Mouse (Mus musculus) CH12.LX (cell line): ENCODE data around the gene Gabpb2.

Source experiments
- BHLHE40 ChIP-seq: IDR thresholded peaks from 2 replicates; pipeline ENCODE4 v1.6.1; 2011; ENCODE audit warnings: mild to moderate bottlenecking, low read depth, low read length, improper control_type of control experiment
- CTCF ChIP-seq, 2 experiments: IDR thresholded peaks in 1 of 2; conservative IDR thresholded peaks in 1 of 2; 2 replicates each; pipeline ENCODE4 v1.5.1; 2011 to 2012; ENCODE audit warnings: low read depth in 2 of 2, low read length in 2 of 2, improper control_type of control experiment in 1 of 2, inconsistent platforms in 1 of 2, mild to moderate bottlenecking in 1 of 2, moderate library complexity in 1 of 2
- EP300 ChIP-seq: IDR thresholded peaks from 2 replicates; pipeline ENCODE4 v1.6.1; 2011; ENCODE audit warnings: low read length, improper control_type of control experiment
- IRF4 ChIP-seq: IDR thresholded peaks from 2 replicates; pipeline ENCODE4 v1.6.1; 2014; ENCODE audit warnings: low read depth, mild to moderate bottlenecking, inconsistent platforms, low read length, improper control_type of control experiment
- JUND ChIP-seq: conservative IDR thresholded peaks from 2 replicates; pipeline ENCODE4 v1.6.1; 2011; ENCODE audit warnings: low read depth, low read length, improper control_type of control experiment
- MXI1 ChIP-seq: IDR thresholded peaks from 2 replicates; pipeline ENCODE4 v1.6.1; 2011; ENCODE audit warnings: mild to moderate bottlenecking, low read depth, low read length, improper control_type of control experiment
- MYC ChIP-seq: IDR thresholded peaks from 2 replicates; pipeline ENCODE4 v1.6.1; 2011; ENCODE audit warnings: low read depth, mild to moderate bottlenecking, improper control_type of control experiment, low read length
- POLR2A ChIP-seq: IDR thresholded peaks from 2 replicates; pipeline ENCODE4 v1.6.1; 2011; ENCODE audit warnings: low read depth, mild to moderate bottlenecking, improper control_type of control experiment, low read length
- RAD21 ChIP-seq: IDR thresholded peaks from 2 replicates; pipeline ENCODE4 v1.6.1; 2011; ENCODE audit warnings: low read depth, mild to moderate bottlenecking, low read length, improper control_type of control experiment, moderate library complexity
- TBP ChIP-seq: conservative IDR thresholded peaks from 2 replicates; pipeline ENCODE4 v1.6.1; 2011; ENCODE audit warnings: low read depth, low read length, improper control_type of control experiment
- USF1 ChIP-seq: IDR thresholded peaks from 2 replicates; pipeline ENCODE4 v1.6.1; 2014; ENCODE audit warnings: low read depth, mild to moderate bottlenecking, inconsistent platforms, low read length, improper control_type of control experiment
- ZC3H11A ChIP-seq: IDR thresholded peaks from 2 replicates; pipeline ENCODE4 v1.6.1; 2012; ENCODE audit warnings: low read depth, mild to moderate bottlenecking, inconsistent platforms, low read length, improper control_type of control experiment
- ZNF384 ChIP-seq: IDR thresholded peaks from 2 replicates; pipeline ENCODE4 v1.6.1; 2012; ENCODE audit warnings: low read depth, low read length, improper control_type of control experiment, inconsistent platforms

GRCm38 (mm10) chr3:95153874-95154273 lies 63.8 kb downstream of the Gabpb2 start:
- no peak for TF ChIP-seq IRF4
- no peak for TF ChIP-seq BHLHE40
- TF ChIP-seq CTCF (conservative IDR thresholded peaks at IDR 0.05 in 1 of 2, IDR thresholded peaks at IDR 0.05 in 1 of 2; ENCODE audit: low read depth in 2 of 2, low read length in 2 of 2) = peak; percentile 33 to 78
- no peak for TF ChIP-seq USF1
- TF ChIP-seq TBP = no peak
- peak; percentile 68 for TF ChIP-seq RAD21
- no peak for TF ChIP-seq POLR2A
- TF ChIP-seq MXI1 = no peak
- no peak for TF ChIP-seq JUND
- no peak for TF ChIP-seq ZNF384
- 0 out of 2 replicates have a peak, but pooled peaks have one; percentile 40 for TF ChIP-seq MYC
- TF ChIP-seq EP300 = no peak
- TF ChIP-seq ZC3H11A = no peak
